Mouse (Mus musculus) WW6 (cell line): Measurements from ENCODE around the gene Strbp.
A peak's percentile ranks its signal among the peaks of the same experiment; 100 is the strongest.

Source experiments
- DNase-seq: peaks from one replicate; pipeline ENCODE4 v3.0.0-alpha.2; 2013; ENCODE audit warnings: low read depth, low spot score

Strbp gene

DNA sequence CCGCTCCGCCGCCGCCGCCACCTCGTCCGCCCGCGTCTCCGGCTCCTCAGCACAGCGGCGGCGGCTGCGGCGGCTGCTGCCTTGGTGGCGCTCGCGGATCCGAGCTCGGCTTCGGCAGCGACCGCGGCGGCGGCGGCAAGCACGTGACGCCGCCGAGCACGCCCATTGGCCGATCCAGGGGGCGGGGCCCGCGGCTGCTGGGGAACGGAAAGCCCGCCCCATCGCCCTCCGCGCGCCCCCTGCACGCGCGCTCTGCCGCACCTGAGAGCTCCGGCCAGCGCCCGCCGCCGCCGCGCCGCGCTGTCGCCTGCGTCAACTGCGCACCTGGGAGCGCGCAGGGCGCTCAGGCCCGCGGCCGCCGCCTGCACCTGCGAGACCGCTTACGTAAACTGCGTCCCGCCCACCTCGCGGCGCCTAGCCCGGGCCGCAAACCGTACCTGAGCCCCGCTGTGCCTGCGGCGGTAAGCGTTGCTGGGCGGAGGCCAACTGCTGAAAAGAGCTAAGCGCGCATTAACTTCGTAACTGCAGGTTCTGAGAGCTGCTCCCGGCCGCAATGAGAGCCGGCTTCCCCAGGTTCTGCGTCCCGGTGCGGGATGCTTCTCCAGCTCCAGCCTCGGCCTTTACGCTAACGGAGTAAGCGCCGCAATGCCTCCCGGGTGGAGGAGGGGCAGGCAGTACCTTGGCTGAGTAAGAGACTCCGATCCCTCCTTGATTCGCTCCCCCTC, at the start of gene Strbp:
Gene Strbp (minus strand): TSS at position 630 of the 725 bp plus-strand sequence.
- DNase-seq: peak; percentile 86

GRCm38 (mm10) chr2:37751114-37751513, 47.5 kb upstream of the Strbp start:
- no peak for DNase-seq

DNA sequence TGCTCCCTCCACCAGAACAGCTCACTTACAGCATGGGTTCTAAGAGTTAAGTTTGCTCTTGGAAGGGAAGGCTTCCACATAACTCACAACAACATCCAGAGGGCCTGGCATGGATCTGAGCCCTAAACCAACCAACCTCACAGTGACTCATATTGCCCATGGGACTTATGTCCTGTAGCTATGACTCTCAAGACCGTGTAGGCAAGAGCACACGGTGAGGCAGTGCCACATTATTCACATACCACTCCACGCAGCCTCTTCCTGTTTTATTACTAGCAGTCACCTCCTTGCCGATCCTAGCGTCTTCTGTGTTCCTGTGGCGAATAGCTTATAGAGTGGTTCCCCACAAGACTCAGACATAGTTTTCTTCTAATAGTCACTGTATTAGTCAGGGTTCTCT, 45.7 kb upstream of the Strbp start:
- no peak for DNase-seq

GRCm38 (mm10) chr2:37748442-37749066, 44.9 kb upstream of the Strbp start:
- DNase-seq: no peak

DNA sequence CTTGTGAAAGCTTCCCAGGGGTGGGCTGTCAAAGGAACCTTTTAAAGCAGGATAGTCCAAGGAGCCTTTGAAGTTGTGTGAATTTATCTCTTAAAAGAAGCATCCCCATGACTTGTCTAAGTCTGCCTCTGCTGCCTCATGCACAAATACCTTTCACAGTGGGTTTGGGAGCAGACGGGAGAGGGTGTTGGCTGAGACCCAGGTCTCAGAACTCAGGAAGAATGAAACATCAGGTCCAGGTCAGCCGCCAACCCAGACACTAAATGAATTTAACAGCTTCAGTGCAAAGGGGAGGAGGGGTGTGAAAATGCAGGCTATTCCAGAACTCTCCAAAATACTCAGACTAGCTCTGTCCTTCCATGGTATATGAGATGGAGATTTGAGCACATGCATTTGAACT, 44.2 kb upstream of the Strbp start:
- DNase-seq: no peak

- DNase-seq: no peak
Observed at GRCm38 (mm10) chr2:37746293-37747049, 42.8 kb upstream of the Strbp start.

DNA sequence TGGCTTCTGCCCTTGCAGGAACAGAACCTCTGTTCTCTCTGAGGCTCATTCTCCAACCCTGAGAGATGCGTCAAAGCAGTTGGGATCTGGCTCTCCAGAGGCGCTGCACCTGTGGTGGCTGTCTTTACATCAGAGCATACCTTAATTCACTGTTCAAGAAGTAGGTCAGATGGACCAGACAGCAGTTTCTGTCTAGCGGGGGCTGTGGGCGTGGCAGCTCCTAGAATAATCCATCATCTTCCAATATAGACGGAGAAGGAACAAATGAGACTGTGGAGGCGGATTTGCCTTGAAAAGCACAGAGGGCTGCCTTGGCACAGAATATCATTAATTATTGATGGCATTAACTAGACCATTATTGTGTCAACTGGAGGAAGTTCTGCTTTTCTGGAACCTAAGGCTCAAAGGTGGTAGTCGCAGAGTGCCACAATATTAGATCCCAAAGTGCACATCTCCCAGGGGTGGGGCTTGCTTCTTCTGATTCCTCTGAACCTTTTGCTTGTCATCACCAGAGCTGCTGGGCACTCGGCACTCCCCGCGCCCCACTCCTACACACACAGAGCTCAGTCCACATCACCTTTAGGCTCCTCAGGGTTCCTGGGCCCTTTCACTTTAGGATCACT, 41.2 kb upstream of the Strbp start:
- no peak for DNase-seq

DNA sequence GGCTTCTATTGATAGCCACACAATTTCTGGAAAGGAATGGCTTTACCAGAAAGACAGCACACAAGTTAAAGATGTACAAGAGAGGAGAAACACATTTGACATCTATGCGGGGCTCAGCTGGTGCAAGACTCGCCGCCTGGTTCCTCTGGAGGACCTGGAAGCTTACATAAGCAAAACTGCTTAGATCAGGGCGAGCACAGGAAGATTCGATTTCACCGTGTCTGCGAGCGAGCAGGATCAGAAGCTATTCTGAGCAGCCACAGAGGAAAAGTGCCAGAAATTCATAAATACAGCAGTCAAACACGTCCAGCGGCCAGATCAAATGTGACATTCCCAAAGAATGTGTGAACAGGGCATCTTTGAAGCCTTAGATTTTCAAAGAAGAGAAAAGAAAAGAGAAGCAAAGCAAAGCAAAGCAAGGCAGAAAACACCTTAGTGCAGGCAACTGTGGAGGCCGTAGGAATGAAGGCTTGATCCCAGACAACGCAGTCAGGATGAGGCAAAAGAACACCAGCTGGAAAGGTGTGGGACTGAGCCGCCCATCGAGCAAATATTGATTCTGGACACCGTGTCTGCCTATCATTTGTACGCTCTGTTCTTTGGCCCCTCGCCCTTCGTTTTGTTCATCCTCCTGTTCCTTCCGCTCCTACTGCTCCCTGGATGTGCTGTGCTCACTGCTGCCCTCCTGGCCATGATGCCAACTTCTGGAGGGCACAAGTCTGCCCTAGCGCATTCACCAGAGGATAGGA, 38.3 kb upstream of the Strbp start:
- DNase-seq: no peak

DNA sequence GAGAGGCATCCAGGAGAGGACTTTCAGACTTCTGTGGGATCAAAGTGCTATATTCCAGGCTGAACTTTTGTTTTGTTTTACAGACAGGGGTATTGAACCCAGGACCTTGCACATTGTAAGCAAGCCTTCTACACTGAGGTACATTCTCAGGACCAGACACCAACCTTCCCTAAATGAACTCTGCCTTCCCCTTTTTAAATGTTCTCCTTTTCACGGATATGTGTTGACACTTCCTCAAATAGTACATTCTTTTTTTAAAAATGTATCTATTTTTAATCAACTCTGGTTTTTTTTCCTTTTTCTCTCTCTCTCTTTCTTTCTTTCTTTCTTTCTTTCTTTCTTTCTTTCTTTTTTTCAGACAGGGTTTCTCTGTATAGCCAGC, 32.1 kb upstream of the Strbp start:
- no peak for DNase-seq

DNA sequence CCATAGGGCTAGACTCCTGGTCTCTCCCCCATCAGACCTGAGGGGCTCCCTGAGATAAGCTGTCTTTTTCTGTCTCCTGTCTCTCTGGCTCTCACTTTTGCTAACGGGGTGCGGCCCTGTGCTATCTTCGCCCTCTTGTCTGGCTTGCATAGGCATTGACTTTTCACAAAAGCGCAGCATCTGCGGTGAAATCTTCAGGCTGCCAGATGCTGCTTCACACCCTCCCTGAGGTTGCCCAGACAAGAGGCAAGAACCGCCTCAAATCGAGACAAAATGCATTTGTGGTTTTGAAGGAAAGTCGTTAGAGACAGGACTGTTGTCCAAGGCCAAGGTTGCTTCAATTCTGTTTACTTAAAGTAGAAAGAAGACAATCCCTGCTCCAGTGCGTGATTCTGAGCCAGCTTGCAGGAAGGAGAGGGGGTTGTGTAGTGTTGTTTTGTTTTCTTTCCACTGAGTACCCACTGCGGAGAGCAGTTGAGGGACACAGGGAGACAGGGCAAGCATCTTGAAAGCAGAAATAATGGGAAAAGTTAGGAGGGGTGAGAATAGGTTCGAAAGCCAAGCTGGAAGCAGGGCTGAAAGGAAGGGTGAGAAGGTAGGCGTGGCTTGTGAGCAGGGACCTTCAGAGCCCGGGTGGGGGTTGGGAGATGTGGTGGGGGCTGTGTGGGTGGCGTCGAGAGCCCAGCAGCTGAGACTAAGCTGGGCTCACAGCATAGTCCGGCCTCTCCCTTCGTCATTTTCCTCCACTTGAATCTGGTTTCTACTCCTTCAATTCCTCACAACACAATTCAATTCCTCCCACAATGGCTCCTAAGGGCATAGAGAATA, 31.5 kb upstream of the Strbp start:
- DNase-seq: no peak

DNA sequence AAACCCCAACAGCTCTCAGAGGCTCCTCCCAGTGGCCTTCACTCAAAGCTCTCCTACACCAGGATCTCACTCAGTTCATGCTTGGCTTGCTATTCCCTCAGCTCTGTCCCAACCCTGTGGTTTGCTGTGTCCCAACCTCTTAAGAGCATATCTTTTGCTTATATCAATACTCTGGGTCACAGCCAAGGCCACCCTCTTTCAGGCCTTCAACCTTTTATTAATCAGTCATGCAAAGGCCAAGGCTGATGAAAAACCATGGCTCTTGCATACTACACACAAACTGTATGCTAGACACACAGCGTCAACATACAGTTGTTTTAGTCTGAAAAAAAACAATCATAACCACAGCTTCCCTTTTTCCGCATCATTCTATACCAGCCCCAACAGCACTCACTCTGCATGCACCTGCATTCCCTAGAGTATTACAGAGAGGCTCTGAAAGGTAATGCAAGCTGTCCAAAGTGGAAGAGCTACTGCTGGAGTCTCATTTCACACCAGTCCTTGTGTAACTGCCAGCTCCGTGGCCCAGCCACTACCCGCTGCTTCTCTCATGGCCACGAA, 27.7 kb upstream of the Strbp start:
- DNase-seq: no peak

DNA sequence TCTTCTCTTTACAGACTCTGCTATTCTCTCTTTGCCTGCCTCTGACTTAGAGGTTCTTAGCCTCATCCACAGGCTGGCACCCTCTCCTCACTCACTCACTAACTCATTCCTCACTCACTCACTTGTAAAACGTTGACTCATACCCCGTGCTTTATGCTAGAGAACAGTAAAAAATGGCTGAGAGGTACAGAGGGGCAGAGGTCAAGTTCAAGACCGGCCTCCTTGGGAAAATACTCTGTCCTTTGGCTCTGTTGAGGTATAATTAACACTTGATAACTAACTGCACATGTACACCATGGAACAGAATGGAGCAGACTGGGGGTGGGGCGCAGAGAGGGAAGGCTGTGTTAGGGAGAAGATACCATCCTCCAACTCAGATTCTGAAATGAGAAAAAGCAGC, 20.6 kb upstream of the Strbp start:
- DNase-seq: no peak

GRCm38 (mm10) chr2:37723501-37724090, 19.9 kb upstream of the Strbp start:
- no peak for DNase-seq

GRCm38 (mm10) chr2:37722674-37723465, 19.2 kb upstream of the Strbp start:
- no peak for DNase-seq

DNA sequence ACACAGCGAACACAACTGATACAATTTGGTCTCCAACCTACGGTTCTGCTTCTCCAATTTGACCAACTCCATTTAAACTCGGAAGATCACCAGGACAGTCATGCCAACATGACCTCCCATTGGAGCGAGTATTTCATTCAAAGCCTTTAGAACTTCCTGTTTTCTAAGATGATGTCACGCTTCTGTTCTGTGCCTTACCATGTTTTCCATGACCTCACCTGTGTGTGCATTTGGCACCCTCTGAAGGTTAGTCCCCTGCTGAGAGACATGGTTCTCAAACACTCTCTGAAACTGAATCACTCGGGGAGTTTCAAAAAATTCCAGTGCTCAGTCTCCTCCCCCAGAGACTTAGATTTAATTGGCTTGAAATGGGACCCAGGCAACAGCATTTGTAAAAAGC, 12.6 kb upstream of the Strbp start:
- no peak for DNase-seq

GRCm38 (mm10) chr2:37715364-37715763, 11.7 kb upstream of the Strbp start:
- DNase-seq: no peak

GRCm38 (mm10) chr2:37713100-37713499, 9.4 kb upstream of the Strbp start:
- DNase-seq: no peak

GRCm38 (mm10) chr2:37708835-37709234, 5.2 kb upstream of the Strbp start:
- DNase-seq: no peak

GRCm38 (mm10) chr2:37704141-37704760, 592 bp upstream of the Strbp start:
- no peak for DNase-seq
